In the genomic region with DNA sequence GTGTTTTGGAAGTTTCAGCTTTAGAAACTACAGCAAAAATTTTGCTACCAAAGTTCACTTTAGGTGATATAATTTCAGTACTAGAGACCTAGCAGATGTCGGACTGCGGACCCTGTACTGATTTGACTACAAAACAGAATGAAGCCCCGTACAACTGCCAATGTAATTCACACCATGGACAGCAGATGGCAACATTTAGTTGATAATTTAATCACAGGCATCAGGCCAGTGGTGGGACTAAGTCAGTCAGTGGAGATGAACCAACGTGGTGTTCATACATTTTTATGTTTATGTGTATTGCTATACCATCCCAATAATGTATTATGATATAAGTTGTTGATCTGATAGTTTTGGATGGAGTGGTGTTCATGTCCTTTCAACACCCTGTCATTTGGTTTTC, we compare ENCODE assay signal across 8 mouse cellular contexts. TPM values are rescaled to one million over a fixed set of nuclear protein-coding genes. Genes with fewer than 3 reads are reported as not detected.
A peak's percentile ranks its signal among the peaks of the same experiment; 100 is the strongest.
DNase-seq lines count a peak whose midpoint lies in the region; ATAC-seq and TF ChIP-seq lines count a peak whose summit lies in the region.

No protein-coding gene starts in this region.

- H3K27me3 ChIP-seq in heart, embryonic 10.5 days (ENCODE audit: insufficient read depth, poor library complexity, severe bottlenecking) = no peaks in the 10 kb centered on the region
- no peaks in the 10 kb centered on the region for H3K27me3 ChIP-seq in embryonic facial prominence, embryonic 14.5 days (replicated peaks; ENCODE audit: control insufficient read depth, insufficient read depth, low read length)
- no peaks in the 10 kb centered on the region for H3K27me3 ChIP-seq in hindbrain, postnatal 0 days (ENCODE audit: insufficient read depth, low read length)
- no peaks in the 10 kb centered on the region for H3K27me3 ChIP-seq in midbrain, embryonic 14.5 days (ENCODE audit: control insufficient read depth, insufficient read depth, low read length)

- peak; percentile 51; the same call in 1 of the 2 replicates for ATAC-seq in embryonic facial prominence, embryonic 14.5 days (ENCODE audit: low read depth)
- peak; percentile 71 for ATAC-seq in hindbrain, postnatal 0 days
- peak; percentile 49; the same call in 1 of the 2 replicates for ATAC-seq in midbrain, embryonic 14.5 days (ENCODE audit: low FRiP score, low TSS enrichment)

- TF ChIP-seq CTCF in hindbrain, postnatal 0 days (IDR thresholded peaks at IDR 0.05; ENCODE audit: low read depth) = peak; percentile 87
- peak; percentile 83 for TF ChIP-seq CTCF in left cerebral cortex, adult 2 months (IDR thresholded peaks at IDR 0.05)

- peaks cover 33% of the 10 kb centered on the region for H3K4me1 ChIP-seq in heart, embryonic 10.5 days
- peaks cover 6% of the 10 kb centered on the region; the same call in 1 of the 2 replicates for H3K4me1 ChIP-seq in embryonic facial prominence, embryonic 14.5 days (ENCODE audit: control insufficient read depth, insufficient read depth, low read length)
- H3K4me1 ChIP-seq in hindbrain, postnatal 0 days (ENCODE audit: insufficient read depth, low read length) = no peaks in the 10 kb centered on the region
- 0 out of 2 replicates have a peak, but pooled peaks cover 7% of the 10 kb centered on the region for H3K4me1 ChIP-seq in midbrain, embryonic 14.5 days (ENCODE audit: control insufficient read depth, insufficient read depth, low read length)

- peaks cover 78% of the 10 kb centered on the region for H3K36me3 ChIP-seq in heart, embryonic 10.5 days
- H3K36me3 ChIP-seq in embryonic facial prominence, embryonic 14.5 days (ENCODE audit: control insufficient read depth, insufficient read depth, low read length) = peaks cover 4% of the 10 kb centered on the region; the same call in 1 of the 2 replicates
- H3K36me3 ChIP-seq in hindbrain, postnatal 0 days (ENCODE audit: insufficient read depth, low read length) = no peaks in the 10 kb centered on the region
- no peaks in the 10 kb centered on the region for H3K36me3 ChIP-seq in midbrain, embryonic 14.5 days (ENCODE audit: control insufficient read depth, insufficient read depth, low read length)

- H3K27ac ChIP-seq in heart, embryonic 10.5 days = no peak overlapping the region
- no peak overlapping the region for H3K27ac ChIP-seq in embryonic facial prominence, embryonic 14.5 days (replicated peaks; ENCODE audit: low read depth, low read length)
- no peak overlapping the region for H3K27ac ChIP-seq in hindbrain, postnatal 0 days
- no peak overlapping the region for H3K27ac ChIP-seq in left cerebral cortex, adult 2 months
- no peak overlapping the region for H3K27ac ChIP-seq in midbrain, embryonic 14.5 days (replicated peaks; ENCODE audit: low read depth, low read length)

- DNase-seq in heart, adult 18-20 months = peak; percentile 57 to 85
- DNase-seq in heart, embryonic 10.5 days (ENCODE audit: low spot score) = no peak
- peak; percentile 54 for DNase-seq in Muller cell, postnatal 12 days (ENCODE audit: inconsistent ontology term)
- peak; percentile 77 for DNase-seq in embryonic facial prominence, embryonic 14.5 days (ENCODE audit: low spot score)
- peak; percentile 91 for DNase-seq in hindbrain, postnatal 0 days (ENCODE audit: low spot score)
- peak; percentile 52 to 61 for DNase-seq in left cerebral cortex, adult 2 months (ENCODE audit: extremely low spot score in 1 of 2, low spot score in 2 of 2)
- DNase-seq in midbrain, embryonic 14.5 days = peak; percentile 92
- peak; percentile 71 for DNase-seq in thymus, postnatal 0 days (ENCODE audit: low spot score)

- H3K4me2 ChIP-seq in embryonic facial prominence, embryonic 14.5 days (ENCODE audit: low read depth, low read length) = no peak overlapping the region
- H3K4me2 ChIP-seq in hindbrain, postnatal 0 days (ENCODE audit: low read depth, low read length) = no peak overlapping the region
- no peak overlapping the region for H3K4me2 ChIP-seq in midbrain, embryonic 14.5 days (ENCODE audit: low read length)

- H3K4me3 ChIP-seq in heart, embryonic 10.5 days = no peak overlapping the region
- no peak overlapping the region for H3K4me3 ChIP-seq in embryonic facial prominence, embryonic 14.5 days (ENCODE audit: low read depth, low read length)
- H3K4me3 ChIP-seq in hindbrain, postnatal 0 days (ENCODE audit: low read length) = no peak overlapping the region
- no peak overlapping the region for H3K4me3 ChIP-seq in left cerebral cortex, adult 2 months
- no peak overlapping the region for H3K4me3 ChIP-seq in midbrain, embryonic 14.5 days (replicated peaks; ENCODE audit: low read depth, low read length)

- no peaks in the 10 kb centered on the region for H3K9me3 ChIP-seq in heart, embryonic 10.5 days
- H3K9me3 ChIP-seq in embryonic facial prominence, embryonic 14.5 days (ENCODE audit: control insufficient read depth, low read length) = no peaks in the 10 kb centered on the region
- no peaks in the 10 kb centered on the region for H3K9me3 ChIP-seq in hindbrain, postnatal 0 days (ENCODE audit: low read length)
- no peaks in the 10 kb centered on the region for H3K9me3 ChIP-seq in midbrain, embryonic 14.5 days (ENCODE audit: control insufficient read depth, low read length)

- 40% methylated on average over 4 of the region's 4 CpGs for WGBS in heart, embryonic 10.5 days
- WGBS in embryonic facial prominence, embryonic 14.5 days = 20% methylated on average over 4 of the region's 4 CpGs
- WGBS in hindbrain, postnatal 0 days = 13% methylated on average over 4 of the region's 4 CpGs
- WGBS in midbrain, embryonic 14.5 days = 17% methylated on average over 4 of the region's 4 CpGs

- intact Hi-C loops in left cerebral cortex, adult 2 months (cut with DNase I) = loop anchor here (1.0 to 5.0 kb wide), 2 partner anchors 76 to 292 kb away; no protein-coding TSS in a partner anchor

- no peak overlapping the region for H3K9ac ChIP-seq in embryonic facial prominence, embryonic 14.5 days (ENCODE audit: low read depth, low read length)
- H3K9ac ChIP-seq in hindbrain, postnatal 0 days (replicated peaks; ENCODE audit: low read length) = no peak overlapping the region
- H3K9ac ChIP-seq in midbrain, embryonic 14.5 days (replicated peaks; ENCODE audit: low read length) = no peak overlapping the region

RNA-seq across cellular contexts. Expression of gene Mpzl1, which starts 26.4 kb away (rescaled TPM):
- 10 to 100 TPM; 12.8 to 13.2 TPM for total RNA-seq in heart, adult 18-20 months (2021)
- polyA plus RNA-seq in heart, embryonic 10.5 days (2016; fragmentation: Nextera tagmentation; extraction: Ambion mirVana) = 138 and 170 TPM in 2 replicates
- 157 and 170 TPM in 2 replicates for polyA plus RNA-seq in embryonic facial prominence, embryonic 14.5 days (2014; fragmentation: Nextera tagmentation; extraction: Ambion mirVana)
- 30.2 and 42.8 TPM in 2 replicates for total RNA-seq in hindbrain, postnatal 0 days (2014; rRNA removed)
- polyA plus RNA-seq in hindbrain, postnatal 0 days (2015; fragmentation: Nextera tagmentation; extraction: Ambion mirVana) = 140 and 145 TPM in 2 replicates
- total RNA-seq in left cerebral cortex, adult 2 months (2021) = 10 to 100 TPM; 24.0 to 24.8 TPM
- polyA plus RNA-seq in midbrain, embryonic 14.5 days (2014; fragmentation: Nextera tagmentation; extraction: Ambion mirVana) = 138 and 159 TPM in 2 replicates
- 17.4 and 17.8 TPM in 2 replicates for polyA plus RNA-seq in thymus, postnatal 0 days (2015; fragmentation: Nextera tagmentation; extraction: Ambion mirVana)

RNA-seq across cellular contexts. Expression of gene Rcsd1, which starts 48.8 kb away (rescaled TPM):
- total RNA-seq in heart, adult 18-20 months (2021) = 10 to 100 TPM; 66.6 to 67.6 TPM
- 100 and 130 TPM in 2 replicates for polyA plus RNA-seq in heart, embryonic 10.5 days (2016; fragmentation: Nextera tagmentation; extraction: Ambion mirVana)
- 11.1 and 14.9 TPM in 2 replicates for polyA plus RNA-seq in embryonic facial prominence, embryonic 14.5 days (2014; fragmentation: Nextera tagmentation; extraction: Ambion mirVana)
- 6.0 and 9.0 TPM in 2 replicates for total RNA-seq in hindbrain, postnatal 0 days (2014; rRNA removed)
- polyA plus RNA-seq in hindbrain, postnatal 0 days (2015; fragmentation: Nextera tagmentation; extraction: Ambion mirVana) = 8.5 and 9.2 TPM in 2 replicates
- 1 to 10 TPM; 4.9 to 5.8 TPM for total RNA-seq in left cerebral cortex, adult 2 months (2021)
- polyA plus RNA-seq in midbrain, embryonic 14.5 days (2014; fragmentation: Nextera tagmentation; extraction: Ambion mirVana) = 2.5 and 4.7 TPM in 2 replicates
- polyA plus RNA-seq in thymus, postnatal 0 days (2015; fragmentation: Nextera tagmentation; extraction: Ambion mirVana) = 221 and 236 TPM in 2 replicates
